Mouse (Mus musculus): Measurements from ENCODE around the gene Foxp1. TPM values are rescaled to one million over a fixed set of nuclear protein-coding genes. Genes with fewer than 3 reads are reported as not detected.
A peak's percentile ranks its signal among the peaks of the same experiment; 100 is the strongest.

The Foxp1 gene
- polyA plus RNA-seq, 1 experiment from 2014 or later = 89.2 TPM

DNA sequence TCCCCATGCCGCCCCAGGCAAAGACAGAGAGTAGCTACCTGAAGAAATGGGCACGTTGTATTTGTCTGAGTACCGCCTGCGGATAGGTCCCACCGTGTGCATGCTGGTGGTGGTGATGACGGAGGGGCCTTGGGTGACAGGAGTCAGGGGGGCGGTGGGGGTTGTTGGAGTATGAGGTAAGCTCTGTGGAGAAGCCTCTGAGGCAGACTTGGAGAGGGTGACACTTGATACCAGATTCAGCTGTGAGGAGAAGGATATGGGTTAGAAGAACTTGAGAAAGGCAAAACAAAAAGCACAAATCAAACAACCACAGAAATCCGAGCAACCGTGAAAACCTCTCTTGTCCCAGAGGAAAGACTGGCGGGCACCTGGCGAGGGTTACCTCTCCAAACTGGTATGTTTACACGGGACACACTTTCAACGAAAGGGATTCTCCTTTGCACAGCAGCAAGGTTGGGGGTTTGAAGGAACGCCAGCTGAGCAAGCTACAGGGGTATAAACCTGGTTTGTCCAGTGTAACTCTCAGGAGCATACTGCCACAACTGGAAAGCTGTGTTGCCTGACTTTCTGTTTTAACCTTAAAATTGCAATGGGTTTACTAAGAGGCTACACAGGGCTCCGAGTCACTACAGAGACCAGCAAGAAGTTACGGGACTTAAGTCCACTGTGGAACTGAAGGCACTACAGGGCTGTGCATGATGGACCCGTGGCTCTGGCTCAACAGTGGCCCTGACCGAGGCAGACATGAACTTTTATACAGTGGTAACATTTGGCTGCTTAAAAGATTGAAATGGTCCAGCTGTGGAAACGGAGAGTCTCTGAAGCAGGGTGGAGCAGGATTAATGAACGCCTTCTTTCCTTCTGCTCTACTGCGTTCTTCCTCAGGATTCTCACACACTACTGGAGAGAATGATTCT, 576.8 kb downstream of the Foxp1 start:
- H3K36me3 ChIP-seq (ENCODE audit: control insufficient read depth, insufficient read depth, low read length) = peaks cover 5% of the 10 kb centered on the region; the same call in 1 of the 2 replicates
- DNase-seq = no peak
- no peak overlapping the region for H3K4me2 ChIP-seq (ENCODE audit: low read length)
- no peaks in the 10 kb centered on the region for H3K9me3 ChIP-seq (ENCODE audit: control insufficient read depth, low read length)
- no peak for ATAC-seq (ENCODE audit: low FRiP score, low TSS enrichment)
- no peak overlapping the region for H3K9ac ChIP-seq (replicated peaks; ENCODE audit: low read length)
- no peak overlapping the region for H3K4me3 ChIP-seq (replicated peaks; ENCODE audit: low read depth, low read length)
- WGBS = 85% methylated on average over 21 of the region's 21 CpGs
- peaks cover 8% of the 10 kb centered on the region for H3K4me1 ChIP-seq (ENCODE audit: control insufficient read depth, insufficient read depth, low read length)
- no peaks in the 10 kb centered on the region for H3K27me3 ChIP-seq (ENCODE audit: control insufficient read depth, insufficient read depth, low read length)
- no peak overlapping the region for H3K27ac ChIP-seq (replicated peaks; ENCODE audit: low read depth, low read length)

DNA sequence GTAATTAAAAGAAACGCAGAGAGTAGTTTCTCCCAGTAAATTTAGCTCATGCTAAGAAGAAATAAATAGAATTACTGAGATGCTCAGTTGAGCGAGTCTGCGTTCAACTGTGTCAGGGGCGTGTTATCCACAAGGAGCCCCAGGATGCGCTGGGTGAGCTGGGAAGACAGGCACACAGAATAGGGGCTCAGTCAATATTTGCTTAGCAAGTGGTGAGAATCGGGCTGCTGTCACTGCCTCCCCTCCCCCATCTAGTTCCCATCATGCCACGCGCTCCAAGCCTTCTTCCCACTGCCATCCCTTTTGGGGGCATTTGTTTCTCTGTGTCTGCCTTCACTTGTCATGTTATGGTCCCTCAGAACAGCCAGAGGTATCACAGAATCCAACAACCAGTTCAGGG, 584.2 kb downstream of the Foxp1 start:
- Histone ChIP-seq H3K27me3 (ENCODE audit: control insufficient read depth, insufficient read depth, low read length) (no peaks in the 10 kb centered on the region), H3K4me2 (ENCODE audit: low read length) (no peak overlapping the region), H3K27ac (replicated peaks; ENCODE audit: low read depth, low read length) (0 out of 2 replicates have a peak overlapping the region, but pooled peaks have one; percentile 41), H3K9me3 (ENCODE audit: control insufficient read depth, low read length) (no peaks in the 10 kb centered on the region), H3K4me3 (replicated peaks; ENCODE audit: low read depth, low read length) (no peak overlapping the region), H3K4me1 (ENCODE audit: control insufficient read depth, insufficient read depth, low read length) (0 out of 2 replicates have a peak, but pooled peaks cover 7% of the 10 kb centered on the region), H3K9ac (replicated peaks; ENCODE audit: low read length) (no peak overlapping the region), H3K36me3 (ENCODE audit: control insufficient read depth, insufficient read depth, low read length) (peaks cover 15% of the 10 kb centered on the region)
- WGBS = 58% methylated on average over 8 of the region's 8 CpGs
- ATAC-seq (ENCODE audit: low FRiP score, low TSS enrichment) = no peak
- DNase-seq = no peak

- no peak overlapping the region for H3K4me2 ChIP-seq (ENCODE audit: low read length)
- 0 out of 2 replicates have a peak, but pooled peaks cover 7% of the 10 kb centered on the region for H3K4me1 ChIP-seq (ENCODE audit: control insufficient read depth, insufficient read depth, low read length)
- no peaks in the 10 kb centered on the region for H3K27me3 ChIP-seq (ENCODE audit: control insufficient read depth, insufficient read depth, low read length)
- no peaks in the 10 kb centered on the region for H3K9me3 ChIP-seq (ENCODE audit: control insufficient read depth, low read length)
- WGBS = 88% methylated on average over 11 of the region's 11 CpGs
- peaks cover 15% of the 10 kb centered on the region for H3K36me3 ChIP-seq (ENCODE audit: control insufficient read depth, insufficient read depth, low read length)
- DNase-seq (no peak), ATAC-seq (ENCODE audit: low FRiP score, low TSS enrichment) (no peak)
- no peak overlapping the region for H3K9ac ChIP-seq (replicated peaks; ENCODE audit: low read length)
- no peak overlapping the region for H3K4me3 ChIP-seq (replicated peaks; ENCODE audit: low read depth, low read length)
- no peak overlapping the region for H3K27ac ChIP-seq (replicated peaks; ENCODE audit: low read depth, low read length)
Observed at GRCm38 (mm10) chr6:98937513-98937912, 585.0 kb downstream of the Foxp1 start.

GRCm38 (mm10) chr6:98936377-98936776, 586.1 kb downstream of the Foxp1 start:
- no peak for DNase-seq
- Histone ChIP-seq H3K36me3 (ENCODE audit: control insufficient read depth, insufficient read depth, low read length) (peaks cover 15% of the 10 kb centered on the region), H3K27ac (replicated peaks; ENCODE audit: low read depth, low read length) (no peak overlapping the region), H3K9me3 (ENCODE audit: control insufficient read depth, low read length) (no peaks in the 10 kb centered on the region), H3K4me3 (replicated peaks; ENCODE audit: low read depth, low read length) (no peak overlapping the region), H3K9ac (replicated peaks; ENCODE audit: low read length) (no peak overlapping the region), H3K4me1 (ENCODE audit: control insufficient read depth, insufficient read depth, low read length) (0 out of 2 replicates have a peak, but pooled peaks cover 7% of the 10 kb centered on the region), H3K4me2 (ENCODE audit: low read length) (no peak overlapping the region), H3K27me3 (ENCODE audit: control insufficient read depth, insufficient read depth, low read length) (no peaks in the 10 kb centered on the region)
- WGBS = 53% methylated on average over 3 of the region's 3 CpGs
- no peak for ATAC-seq (ENCODE audit: low FRiP score, low TSS enrichment)

GRCm38 (mm10) chr6:98935169-98935568, 587.4 kb downstream of the Foxp1 start:
- no peak overlapping the region for H3K27ac ChIP-seq (replicated peaks; ENCODE audit: low read depth, low read length)
- ATAC-seq (ENCODE audit: low FRiP score, low TSS enrichment) (no peak), DNase-seq (no peak)
- H3K27me3 ChIP-seq (ENCODE audit: control insufficient read depth, insufficient read depth, low read length) = no peaks in the 10 kb centered on the region
- H3K9me3 ChIP-seq (ENCODE audit: control insufficient read depth, low read length) = no peaks in the 10 kb centered on the region
- peaks cover 15% of the 10 kb centered on the region for H3K36me3 ChIP-seq (ENCODE audit: control insufficient read depth, insufficient read depth, low read length)
- no peak overlapping the region for H3K9ac ChIP-seq (replicated peaks; ENCODE audit: low read length)
- WGBS = 95% methylated on average over 8 of the region's 8 CpGs
- 0 out of 2 replicates have a peak, but pooled peaks cover 7% of the 10 kb centered on the region for H3K4me1 ChIP-seq (ENCODE audit: control insufficient read depth, insufficient read depth, low read length)
- H3K4me2 ChIP-seq (ENCODE audit: low read length) = no peak overlapping the region
- no peak overlapping the region for H3K4me3 ChIP-seq (replicated peaks; ENCODE audit: low read depth, low read length)

GRCm38 (mm10) chr6:98934381-98934780, 588.1 kb downstream of the Foxp1 start:
- Histone ChIP-seq H3K4me1 (ENCODE audit: control insufficient read depth, insufficient read depth, low read length) (0 out of 2 replicates have a peak, but pooled peaks cover 7% of the 10 kb centered on the region), H3K27me3 (ENCODE audit: control insufficient read depth, insufficient read depth, low read length) (no peaks in the 10 kb centered on the region), H3K4me3 (replicated peaks; ENCODE audit: low read depth, low read length) (no peak overlapping the region), H3K9me3 (ENCODE audit: control insufficient read depth, low read length) (no peaks in the 10 kb centered on the region), H3K27ac (replicated peaks; ENCODE audit: low read depth, low read length) (no peak overlapping the region), H3K36me3 (ENCODE audit: control insufficient read depth, insufficient read depth, low read length) (peaks cover 15% of the 10 kb centered on the region), H3K9ac (replicated peaks; ENCODE audit: low read length) (no peak overlapping the region), H3K4me2 (ENCODE audit: low read length) (no peak overlapping the region)
- WGBS = 90% methylated on average over 10 of the region's 10 CpGs
- ATAC-seq (ENCODE audit: low FRiP score, low TSS enrichment) (no peak), DNase-seq (no peak)

GRCm38 (mm10) chr6:98933135-98933724, 589.3 kb downstream of the Foxp1 start:
- Histone ChIP-seq H3K27ac (replicated peaks; ENCODE audit: low read depth, low read length) (no peak overlapping the region), H3K9ac (replicated peaks; ENCODE audit: low read length) (no peak overlapping the region), H3K4me3 (replicated peaks; ENCODE audit: low read depth, low read length) (no peak overlapping the region), H3K4me2 (ENCODE audit: low read length) (no peak overlapping the region), H3K36me3 (ENCODE audit: control insufficient read depth, insufficient read depth, low read length) (peaks cover 15% of the 10 kb centered on the region), H3K9me3 (ENCODE audit: control insufficient read depth, low read length) (no peaks in the 10 kb centered on the region), H3K27me3 (ENCODE audit: control insufficient read depth, insufficient read depth, low read length) (no peaks in the 10 kb centered on the region), H3K4me1 (ENCODE audit: control insufficient read depth, insufficient read depth, low read length) (0 out of 2 replicates have a peak, but pooled peaks cover 7% of the 10 kb centered on the region)
- 76% methylated on average over 18 of the region's 18 CpGs for WGBS
- ATAC-seq (ENCODE audit: low FRiP score, low TSS enrichment) (no peak), DNase-seq (no peak)

GRCm38 (mm10) chr6:98931881-98932540, 590.5 kb downstream of the Foxp1 start:
- Histone ChIP-seq H3K4me1 (ENCODE audit: control insufficient read depth, insufficient read depth, low read length) (0 out of 2 replicates have a peak, but pooled peaks cover 7% of the 10 kb centered on the region), H3K4me3 (replicated peaks; ENCODE audit: low read depth, low read length) (no peak overlapping the region), H3K27ac (replicated peaks; ENCODE audit: low read depth, low read length) (no peak overlapping the region), H3K9ac (replicated peaks; ENCODE audit: low read length) (no peak overlapping the region), H3K36me3 (ENCODE audit: control insufficient read depth, insufficient read depth, low read length) (peaks cover 15% of the 10 kb centered on the region), H3K4me2 (ENCODE audit: low read length) (no peak overlapping the region), H3K27me3 (ENCODE audit: control insufficient read depth, insufficient read depth, low read length) (no peaks in the 10 kb centered on the region), H3K9me3 (ENCODE audit: control insufficient read depth, low read length) (no peaks in the 10 kb centered on the region)
- WGBS = 90% methylated on average over 8 of the region's 8 CpGs
- ATAC-seq (ENCODE audit: low FRiP score, low TSS enrichment) (no peak), DNase-seq (no peak)
